Mouse (Mus musculus) yolk sac, embryonic 10.5 days (tissue): ENCODE data around the gene Gm49322.

ENCODE experiments used
- DNase-seq: peaks from one replicate; pipeline ENCODE4 v3.0.0-alpha.2; 2017; ENCODE audit warnings: low spot score

The Gm49322 gene

GRCm38 (mm10) chr10:80584045-80584488, 21.8 kb upstream of the Gm49322 start:
- DNase-seq, result peak; percentile 50

GRCm38 (mm10) chr10:80584642-80585552, 20.9 kb upstream of the Gm49322 start:
- DNase-seq, result peak; percentile 53

GRCm38 (mm10) chr10:80585581-80585980, 20.2 kb upstream of the Gm49322 start:
- no peak for DNase-seq

GRCm38 (mm10) chr10:80586407-80587304, 19.2 kb upstream of the Gm49322 start:
- no peak for DNase-seq

- DNase-seq, result no peak
These were observed 18.5 kb upstream of the Gm49322 start for GRCm38 (mm10) chr10:80587305-80587657.

- no peak for DNase-seq
These were observed 16.5 kb upstream of the Gm49322 start for GRCm38 (mm10) chr10:80589127-80589878.

- DNase-seq, result peak; percentile 100
These were observed 15.7 kb upstream of the Gm49322 start, which contains the start of gene Abhd17a for GRCm38 (mm10) chr10:80589879-80590854. TSS of gene Abhd17a (minus strand) at chr10:80590341.

GRCm38 (mm10) chr10:80596318-80596717, 9.5 kb upstream of the Gm49322 start:
- no peak for DNase-seq

GRCm38 (mm10) chr10:80602698-80603325, 3.0 kb upstream of the Gm49322 start, which contains the start of the genes Scamp4 and Adat3:
TSS of gene Scamp4 (plus strand) at chr10:80602872.
TSS of gene Adat3 (plus strand) at chr10:80602880.
- peak; percentile 97 for DNase-seq

- no peak for DNase-seq
These were observed 2.5 kb upstream of the Gm49322 start for GRCm38 (mm10) chr10:80603364-80603763.

GRCm38 (mm10) chr10:80604001-80604509, 1.8 kb upstream of the Gm49322 start:
- DNase-seq, result no peak

- no peak for DNase-seq
These were observed 833 bp upstream of the Gm49322 start for GRCm38 (mm10) chr10:80604988-80605387.

GRCm38 (mm10) chr10:80606306-80606705, 485 bp downstream of the Gm49322 start:
- no peak for DNase-seq

- DNase-seq, result no peak
These were observed 1.0 kb downstream of the Gm49322 start for GRCm38 (mm10) chr10:80606737-80607350.

GRCm38 (mm10) chr10:80608435-80608834, 2.6 kb downstream of the Gm49322 start:
- no peak for DNase-seq

GRCm38 (mm10) chr10:80609269-80609924, 3.6 kb downstream of the Gm49322 start:
- DNase-seq, result no peak

- DNase-seq, result no peak
These were observed 4.4 kb downstream of the Gm49322 start for GRCm38 (mm10) chr10:80610116-80610785.

- no peak for DNase-seq
These were observed 5.2 kb downstream of the Gm49322 start for GRCm38 (mm10) chr10:80611024-80611423.
